Mouse (Mus musculus) heart, embryonic 12.5 days (tissue): ENCODE data around the gene Omg. TPM values are rescaled to one million over a fixed set of nuclear protein-coding genes. Genes with fewer than 3 reads are reported as not detected.

Experiments
- ATAC-seq: fragments of 200-750 bp; cut with Nextera tagmentation; 2 replicates; pipeline ENCODE4 v1.8.0; 2017; ENCODE audit warnings: moderate TSS enrichment, moderate library complexity; ENCODE audit not compliant: insufficient number of reproducible peaks, low FRiP score
- H3K27ac ChIP-seq: fragments of 300-500 bp; sonication (generic); 2 replicates; pipeline ENCODE4 v1.5.1; 2016; ENCODE audit warnings: mild to moderate bottlenecking, moderate library complexity; ENCODE audit not compliant: poor library complexity, severe bottlenecking
- H3K27me3 ChIP-seq: fragments of 300-500 bp; sonication (generic); replicated peaks from 2 replicates; pipeline ENCODE4 v1.6.1; 2016; ENCODE audit warnings: mild to moderate bottlenecking, moderate library complexity
- H3K36me3 ChIP-seq: fragments of 300-500 bp; sonication (generic); 2 replicates; pipeline ENCODE4 v1.6.1; 2016; ENCODE audit warnings: mild to moderate bottlenecking, moderate library complexity
- H3K4me1 ChIP-seq: fragments of 300-500 bp; sonication (generic); replicated peaks from 2 replicates; pipeline ENCODE4 v1.6.1; 2016; ENCODE audit warnings: mild to moderate bottlenecking
- H3K4me2 ChIP-seq: fragments of 300-500 bp; sonication (generic); 2 replicates; pipeline ENCODE4 v1.6.1; 2016; ENCODE audit warnings: mild to moderate bottlenecking, moderate library complexity
- H3K4me3 ChIP-seq: fragments of 300-500 bp; sonication (generic); 2 replicates; pipeline ENCODE4 v1.5.1; 2016; ENCODE audit warnings: mild to moderate bottlenecking
- H3K9ac ChIP-seq: fragments of 300-500 bp; sonication (generic); 2 replicates; pipeline ENCODE4 v1.6.1; 2016; ENCODE audit warnings: mild to moderate bottlenecking, moderate library complexity
- H3K9me3 ChIP-seq: fragments of 300-500 bp; sonication (generic); replicated peaks from 2 replicates; pipeline ENCODE4 v1.6.1; 2016; ENCODE audit warnings: mild to moderate bottlenecking, moderate library complexity
- WGBS: fragments of 180-500 bp; shearing (Covaris S2); methylation state at CpG from one replicate; pipeline ENCODE4 v1.1.7; 2016; 5-methylcytosine and 5-hydroxymethylcytosine counted together
- polyA plus RNA-seq: library from polyadenylated mRNA; unstranded; fragments of >200 nt; fragmentation: Nextera tagmentation; extraction: Ambion mirVana; gene quantifications from 2 replicates; pipeline ENCODE4 v1.2.1, GENCODE M21; 2016

The Omg gene
- polyA plus RNA-seq, 1 experiment from 2014 or later, result 0.08 TPM

- Histone ChIP-seq H3K4me2 (no peak overlapping the region), H3K27ac (no peak overlapping the region), H3K27me3 (no peaks in the 10 kb centered on the region), H3K4me1 (peaks cover 18% of the 10 kb centered on the region), H3K36me3 (0 out of 2 replicates have a peak, but pooled peaks cover 9% of the 10 kb centered on the region), H3K4me3 (no peak overlapping the region), H3K9me3 (no peaks in the 10 kb centered on the region), H3K9ac (no peak overlapping the region)
- no peak for ATAC-seq
- WGBS, result 85% methylated on average over 3 of the region's 3 CpGs
Measured at GRCm38 (mm10) chr11:79528601-79529000, 24.7 kb upstream of the Omg start.

DNA sequence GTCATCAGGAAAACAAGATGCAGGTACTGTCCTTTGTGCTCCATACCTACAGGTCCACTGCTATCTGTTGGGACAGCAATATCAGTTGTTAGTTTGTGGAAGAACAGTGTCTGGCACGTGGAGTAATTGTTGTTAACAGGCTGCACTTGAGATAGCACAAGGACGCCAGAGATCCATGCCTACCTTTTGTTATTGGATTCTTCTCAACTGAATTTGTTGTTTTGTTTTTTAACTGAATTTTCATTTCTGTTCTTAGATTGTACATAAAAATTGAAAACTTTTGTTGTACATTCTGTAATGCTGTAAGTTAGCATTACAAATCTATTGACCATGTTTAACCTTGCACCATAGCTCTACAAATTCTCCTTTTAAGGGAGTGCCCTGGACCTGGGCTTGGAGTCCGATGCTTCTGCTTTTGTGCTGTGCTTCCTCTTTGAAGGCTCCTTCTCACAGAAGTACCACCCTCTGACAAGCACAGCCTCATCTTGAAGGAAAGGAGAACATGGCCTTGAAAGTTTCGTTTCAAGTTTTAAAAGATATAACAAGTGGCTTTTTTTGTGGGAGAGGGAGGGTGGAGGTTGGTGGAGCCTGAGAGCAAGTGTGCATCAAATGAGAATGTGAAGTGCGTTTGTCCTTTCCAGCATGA, 24.0 kb upstream of the Omg start:
- peaks cover 11% of the 10 kb centered on the region; the same call in 1 of the 2 replicates for H3K4me1 ChIP-seq
- H3K9ac ChIP-seq, result no peak overlapping the region
- no peaks in the 10 kb centered on the region for H3K9me3 ChIP-seq
- no peak overlapping the region for H3K27ac ChIP-seq
- no peaks in the 10 kb centered on the region for H3K27me3 ChIP-seq
- no peak for ATAC-seq
- H3K36me3 ChIP-seq, result 0 out of 2 replicates have a peak, but pooled peaks cover 9% of the 10 kb centered on the region
- 65% methylated on average over 5 of the region's 5 CpGs for WGBS
- no peak overlapping the region for H3K4me2 ChIP-seq
- H3K4me3 ChIP-seq, result no peak overlapping the region

- Histone ChIP-seq H3K27me3 (no peaks in the 10 kb centered on the region), H3K4me1 (peaks cover 9% of the 10 kb centered on the region; the same call in 1 of the 2 replicates), H3K4me3 (no peak overlapping the region), H3K9me3 (no peaks in the 10 kb centered on the region), H3K4me2 (no peak overlapping the region), H3K9ac (no peak overlapping the region), H3K27ac (no peak overlapping the region), H3K36me3 (0 out of 2 replicates have a peak, but pooled peaks cover 9% of the 10 kb centered on the region)
- no peak for ATAC-seq
- WGBS, result 56% methylated on average over 15 of the region's 15 CpGs
Measured at GRCm38 (mm10) chr11:79527015-79527738, 23.3 kb upstream of the Omg start.

GRCm38 (mm10) chr11:79526549-79526948, 22.7 kb upstream of the Omg start:
- no peak overlapping the region for H3K27ac ChIP-seq
- WGBS, result 84% methylated on average over 3 of the region's 3 CpGs
- ATAC-seq, result no peak
- no peak overlapping the region for H3K4me2 ChIP-seq
- H3K4me1 ChIP-seq, result peaks cover 9% of the 10 kb centered on the region; the same call in 1 of the 2 replicates
- H3K27me3 ChIP-seq, result no peaks in the 10 kb centered on the region
- no peak overlapping the region for H3K9ac ChIP-seq
- 0 out of 2 replicates have a peak, but pooled peaks cover 4% of the 10 kb centered on the region for H3K36me3 ChIP-seq
- no peak overlapping the region for H3K4me3 ChIP-seq
- H3K9me3 ChIP-seq, result no peaks in the 10 kb centered on the region

DNA sequence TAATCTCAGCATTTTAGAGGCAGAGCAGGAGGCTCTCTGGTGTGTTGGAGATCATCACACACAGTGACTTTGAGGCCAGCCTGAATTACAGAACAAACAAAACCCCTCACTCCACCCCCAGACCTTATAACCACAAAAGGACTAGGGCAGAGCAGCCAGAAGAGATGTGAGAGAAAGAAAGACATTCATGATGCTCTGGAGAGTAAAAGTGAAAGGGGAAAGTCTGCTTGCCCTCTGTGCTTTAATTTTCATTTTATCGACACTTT, 20.4 kb upstream of the Omg start:
- no peak for ATAC-seq
- peaks cover 9% of the 10 kb centered on the region; the same call in 1 of the 2 replicates for H3K4me1 ChIP-seq
- H3K9me3 ChIP-seq, result no peaks in the 10 kb centered on the region
- H3K27ac ChIP-seq, result no peak overlapping the region
- no peaks in the 10 kb centered on the region for H3K27me3 ChIP-seq
- H3K9ac ChIP-seq, result no peak overlapping the region
- 0 out of 2 replicates have a peak, but pooled peaks cover 3% of the 10 kb centered on the region for H3K36me3 ChIP-seq
- no peak overlapping the region for H3K4me2 ChIP-seq
- WGBS, result 88% methylated on average over 1 of the region's 1 CpGs
- no peak overlapping the region for H3K4me3 ChIP-seq

DNA sequence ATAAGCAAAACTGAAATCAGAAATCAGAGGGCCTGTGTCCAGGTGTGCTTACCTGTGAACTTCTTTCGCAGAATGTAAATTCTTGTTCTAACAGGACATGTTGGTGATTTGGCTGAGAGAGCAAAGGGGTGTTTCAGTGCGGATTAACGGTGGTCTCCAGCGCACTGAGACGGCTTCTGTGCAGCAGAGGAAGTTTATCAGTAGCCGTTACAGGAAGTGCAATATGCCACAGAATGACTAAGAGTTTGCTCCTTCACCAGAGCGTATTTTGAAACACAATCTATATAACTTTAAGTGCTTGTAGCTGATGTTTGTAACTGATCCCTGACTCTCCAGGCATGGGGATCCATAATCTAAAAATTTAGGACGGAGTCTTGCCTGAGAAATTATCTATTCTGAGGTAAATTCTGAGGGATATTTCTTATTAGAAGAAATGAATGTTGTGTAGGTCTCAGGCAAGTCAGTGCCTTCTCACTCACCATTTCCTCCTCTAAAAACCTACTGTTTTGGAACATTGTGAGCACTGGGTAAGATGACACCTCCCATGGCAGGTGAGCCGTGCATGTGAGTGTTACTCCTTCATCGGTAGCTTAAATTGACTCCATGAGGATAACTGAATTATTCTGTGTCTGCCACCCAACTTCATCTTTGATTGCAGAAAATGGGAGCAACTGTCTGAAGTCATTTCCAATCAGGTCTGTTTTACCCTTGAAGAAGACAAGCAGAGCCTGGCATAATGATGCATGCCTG, 19.9 kb upstream of the Omg start, which contains the start of gene Evi2b:
Gene Evi2b, minus strand, starts transcription at position 203 of the 750 bp plus-strand sequence.
- no peaks in the 10 kb centered on the region for H3K9me3 ChIP-seq
- 61% methylated on average over 10 of the region's 10 CpGs for WGBS
- H3K9ac ChIP-seq, result no peak within 1 kb of the TSS
- no peak within 1 kb of the TSS for H3K4me3 ChIP-seq
- H3K36me3 ChIP-seq, result 0 out of 2 replicates have a peak, but pooled peaks cover 3% of the 10 kb centered on the region
- no peak within 1 kb of the TSS for H3K27ac ChIP-seq
- no peak for ATAC-seq
- no peak within 1 kb of the TSS for H3K4me2 ChIP-seq
- no peaks in the 10 kb centered on the region for H3K27me3 ChIP-seq
- peaks cover 9% of the 10 kb centered on the region; the same call in 1 of the 2 replicates for H3K4me1 ChIP-seq

GRCm38 (mm10) chr11:79522944-79523343, 19.1 kb upstream of the Omg start:
- no peak overlapping the region for H3K27ac ChIP-seq
- no peak for ATAC-seq
- H3K27me3 ChIP-seq, result no peaks in the 10 kb centered on the region
- H3K4me2 ChIP-seq, result no peak overlapping the region
- H3K9ac ChIP-seq, result no peak overlapping the region
- no peak overlapping the region for H3K4me3 ChIP-seq
- peaks cover 9% of the 10 kb centered on the region; the same call in 1 of the 2 replicates for H3K4me1 ChIP-seq
- no peaks in the 10 kb centered on the region for H3K9me3 ChIP-seq
- H3K36me3 ChIP-seq, result 0 out of 2 replicates have a peak, but pooled peaks cover 3% of the 10 kb centered on the region
- whole genome bisulfite sequencing, result 77% methylated on average over 1 of the region's 1 CpGs

DNA sequence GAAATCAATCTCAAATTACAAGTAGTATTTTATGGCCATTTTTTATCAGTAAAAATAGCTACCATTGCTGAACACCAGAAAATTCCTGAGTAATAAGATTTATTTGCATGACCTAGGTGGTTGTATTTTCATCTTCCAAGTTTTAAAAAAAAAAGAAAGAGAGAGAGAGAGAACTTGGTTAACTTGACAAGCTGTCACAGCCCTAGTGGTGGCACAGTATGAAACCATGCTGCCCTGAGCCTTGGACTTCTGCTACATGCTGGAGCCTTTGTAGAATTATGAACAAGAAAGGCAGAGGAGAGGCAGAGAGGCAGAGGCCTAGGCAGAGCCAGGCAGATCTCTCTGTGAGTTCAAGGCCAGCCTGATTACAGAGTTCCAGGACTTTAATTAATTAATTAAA, 18.0 kb upstream of the Omg start:
- no peak for ATAC-seq
- 0 out of 2 replicates have a peak, but pooled peaks cover 3% of the 10 kb centered on the region for H3K36me3 ChIP-seq
- no peaks in the 10 kb centered on the region for H3K27me3 ChIP-seq
- no peak overlapping the region for H3K27ac ChIP-seq
- H3K4me2 ChIP-seq, result no peak overlapping the region
- no peaks in the 10 kb centered on the region for H3K9me3 ChIP-seq
- H3K4me1 ChIP-seq, result peaks cover 2% of the 10 kb centered on the region; the same call in 1 of the 2 replicates
- no peak overlapping the region for H3K4me3 ChIP-seq
- H3K9ac ChIP-seq, result no peak overlapping the region

- Histone ChIP-seq H3K4me2 (no peak overlapping the region), H3K27ac (no peak overlapping the region), H3K9me3 (no peaks in the 10 kb centered on the region), H3K4me1 (no peaks in the 10 kb centered on the region), H3K27me3 (no peaks in the 10 kb centered on the region), H3K9ac (no peak overlapping the region), H3K36me3 (0 out of 2 replicates have a peak, but pooled peaks cover 3% of the 10 kb centered on the region), H3K4me3 (no peak overlapping the region)
- ATAC-seq, result no peak
Measured at GRCm38 (mm10) chr11:79520772-79521171, 16.9 kb upstream of the Omg start.

DNA sequence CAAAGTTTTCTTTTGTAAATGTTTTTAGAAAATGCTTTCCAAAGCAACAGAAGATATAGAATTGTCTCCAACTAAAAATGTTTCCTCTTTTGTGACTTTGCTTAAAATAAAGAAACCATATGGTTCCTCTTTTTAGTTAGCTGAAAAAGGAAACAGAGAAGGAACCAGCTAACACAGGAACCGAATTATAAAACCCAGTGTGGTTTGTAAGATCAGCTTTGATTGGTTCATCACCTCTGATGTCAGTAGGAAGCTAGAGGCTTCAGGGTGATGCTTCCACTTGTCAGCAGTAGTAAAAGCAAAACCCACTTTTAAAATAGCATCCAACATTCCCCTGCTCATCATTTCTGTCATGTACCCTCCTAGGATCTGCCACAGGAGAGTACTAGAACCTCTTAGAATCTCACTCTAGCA, 16.0 kb upstream of the Omg start:
- Histone ChIP-seq H3K4me3 (no peak overlapping the region), H3K36me3 (0 out of 2 replicates have a peak, but pooled peaks cover 9% of the 10 kb centered on the region), H3K27ac (no peak overlapping the region), H3K4me1 (no peaks in the 10 kb centered on the region), H3K9ac (no peak overlapping the region), H3K27me3 (no peaks in the 10 kb centered on the region), H3K4me2 (no peak overlapping the region), H3K9me3 (no peaks in the 10 kb centered on the region)
- no peak for ATAC-seq
- WGBS, result 79% methylated on average over 1 of the region's 1 CpGs

DNA sequence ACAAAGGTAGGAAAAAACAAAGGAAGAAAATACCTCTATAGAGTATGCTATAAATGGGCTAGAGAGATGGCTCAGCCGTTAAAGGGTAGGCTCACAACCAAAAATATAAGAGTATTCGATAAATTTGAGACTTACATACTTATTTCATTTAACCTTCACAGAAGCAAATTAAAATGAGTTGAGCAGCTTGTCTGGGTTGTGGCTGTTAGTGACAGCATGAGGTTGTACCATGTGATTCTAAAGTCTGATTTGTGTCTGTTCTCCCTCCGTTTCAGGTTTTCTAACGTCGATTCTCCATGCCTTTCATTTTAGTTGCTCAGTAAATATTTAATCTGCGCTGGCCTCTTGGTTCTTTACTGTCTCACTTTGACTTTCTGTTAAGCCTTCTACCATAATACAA, 15.4 kb upstream of the Omg start:
- Histone ChIP-seq H3K4me2 (no peak overlapping the region), H3K27ac (no peak overlapping the region), H3K27me3 (no peaks in the 10 kb centered on the region), H3K4me3 (no peak overlapping the region), H3K9me3 (no peaks in the 10 kb centered on the region), H3K9ac (no peak overlapping the region), H3K4me1 (no peaks in the 10 kb centered on the region), H3K36me3 (0 out of 2 replicates have a peak, but pooled peaks cover 9% of the 10 kb centered on the region)
- ATAC-seq, result no peak
- WGBS, result 88% methylated on average over 6 of the region's 6 CpGs
